Comparison of ENCODE assay signal across 10 mouse cellular contexts in the genomic region with DNA sequence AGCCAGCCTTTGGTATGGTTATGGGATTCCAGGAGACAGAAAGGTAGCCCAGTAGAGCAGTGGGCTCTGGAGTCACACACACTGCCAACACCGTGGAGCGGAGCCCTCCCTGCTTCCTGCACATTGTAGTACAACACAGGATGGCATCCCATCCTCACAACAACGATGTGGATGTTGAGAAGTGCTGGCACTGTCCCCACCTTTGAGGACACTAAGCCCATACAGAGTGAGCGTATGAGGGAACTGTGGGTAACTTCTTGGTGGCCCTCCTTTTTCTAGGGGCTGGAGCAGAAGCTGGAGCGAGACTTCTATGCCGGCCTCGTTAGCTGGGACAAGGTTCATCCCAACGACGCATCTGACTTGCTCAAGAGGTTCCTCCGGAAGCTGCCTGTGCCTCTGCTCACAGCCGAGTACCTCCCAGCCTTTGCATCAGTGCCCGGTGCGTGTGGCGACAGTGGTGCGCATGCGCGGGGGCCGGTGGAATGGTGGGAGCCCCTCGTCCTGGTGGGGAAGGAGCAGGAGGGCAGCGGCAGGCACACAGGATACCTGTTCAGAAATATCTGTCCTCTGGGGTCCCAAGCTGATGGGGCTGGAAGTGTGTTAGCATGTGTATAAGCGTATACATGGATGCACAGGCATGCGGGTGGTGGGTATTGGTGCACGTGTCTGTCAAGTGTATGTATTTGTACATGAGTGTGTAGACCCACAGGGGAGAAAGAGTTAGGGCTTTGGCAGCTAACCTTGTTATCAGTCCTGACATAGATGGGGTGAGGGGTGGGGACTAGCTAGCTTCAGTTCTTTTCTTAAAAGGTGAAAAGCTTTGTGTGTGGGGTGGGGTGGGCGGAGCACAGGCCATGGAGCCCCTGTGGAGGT. TPM values are rescaled to one million over a fixed set of nuclear protein-coding genes. Genes with fewer than 3 reads are reported as not detected.
A peak's percentile ranks its signal among the peaks of the same experiment; 100 is the strongest.
DNase-seq lines count a peak whose midpoint lies in the region; ATAC-seq and TF ChIP-seq lines count a peak whose summit lies in the region.
"Had no signal": no experiment of that assay in that cellular context is flagged by ENCODE, and none has a peak within 500 bp of the region (broad histone marks: within the 10 kb centered on the region; RNA-seq: fewer than 3 reads in every experiment).

No protein-coding gene starts in this region.

- WGBS in cerebellum, adult 2 months: 54% methylated on average over 24 of the region's 24 CpGs
- 46% methylated on average over 24 of the region's 24 CpGs for WGBS in forebrain, postnatal 0 days

- TF ChIP-seq POLR2A in cerebellum, adult 2 months (IDR thresholded peaks at IDR 0.05; ENCODE audit: borderline replicate concordance, insufficient read depth, low read length): no peak

- TF ChIP-seq CTCF in cerebellum, adult 2 months (IDR thresholded peaks at IDR 0.05; ENCODE audit: borderline replicate concordance, insufficient read depth, low read depth, low read length): no peak
- no peak for TF ChIP-seq CTCF in forebrain, postnatal 0 days (IDR thresholded peaks at IDR 0.05; ENCODE audit: low read depth)

- peak overlapping the region; percentile 31; the same call in 1 of the 2 replicates for H3K9ac ChIP-seq in forebrain, postnatal 0 days

- peak overlapping the region; percentile 44 for H3K4me2 ChIP-seq in forebrain, postnatal 0 days (ENCODE audit: low read depth)

- DNase-seq in cerebellum, adult 2 months: no peak
- no peak for DNase-seq in cerebellum, adult 11-12 months
- peak; percentile 73 for DNase-seq in R1 (ENCODE audit: low read depth, low spot score)
- peak; percentile 62 for DNase-seq in forebrain, postnatal 0 days
- peak; percentile 33 for DNase-seq in mesoderm, embryonic 11.5 days (ENCODE audit: low read depth, low spot score)
- no peak for DNase-seq in adrenal gland, adult 2 months
- DNase-seq in left cerebral cortex, postnatal 36 days (ENCODE audit: low spot score in 2 of 2): no peak
- DNase-seq in kidney, adult 11 months: no peak

- peak; percentile 65 for ATAC-seq in forebrain, postnatal 0 days

- H3K27ac ChIP-seq in cerebellum, adult 2 months (ENCODE audit: insufficient read depth, low read length): no peak overlapping the region
- no peak overlapping the region for H3K27ac ChIP-seq in forebrain, postnatal 0 days (ENCODE audit: low read depth, low read length)
- H3K27ac ChIP-seq: layer of hippocampus, adult 2 months had no signal

- H3K36me3 ChIP-seq in forebrain, postnatal 0 days (ENCODE audit: insufficient read depth): no peaks in the 10 kb centered on the region

- H3K9me3 ChIP-seq in forebrain, postnatal 0 days (ENCODE audit: low read length): no peaks in the 10 kb centered on the region

- H3K4me3 ChIP-seq in cerebellum, adult 2 months (replicated peaks; ENCODE audit: insufficient read depth, low read depth, low read length): peak overlapping the region; percentile 17
- H3K4me3 ChIP-seq in forebrain, postnatal 0 days (ENCODE audit: low read depth, low read length): no peak overlapping the region
- H3K4me3 ChIP-seq: layer of hippocampus, adult 2 months had no signal

- intact Hi-C loops in left cerebral cortex, postnatal 36 days (cut with DNase I): no loop called here

- no peaks in the 10 kb centered on the region for H3K27me3 ChIP-seq in cerebellum, adult 2 months (ENCODE audit: control insufficient read depth, insufficient read depth, low read length)
- no peaks in the 10 kb centered on the region for H3K27me3 ChIP-seq in forebrain, postnatal 0 days (ENCODE audit: insufficient read depth, low read length)

- H3K4me1 ChIP-seq in cerebellum, adult 2 months (ENCODE audit: control insufficient read depth, insufficient read depth, low read length): no peaks in the 10 kb centered on the region
- no peaks in the 10 kb centered on the region for H3K4me1 ChIP-seq in forebrain, postnatal 0 days (ENCODE audit: insufficient read depth)

RNA-seq across cellular contexts. Expression of a gene that starts 27.1 kb away (rescaled TPM):
- 0.16 and 0.20 TPM in 2 replicates for polyA plus RNA-seq in cerebellum, adult 2 months (2012; rRNA removed)
- 0.14 and 0.46 TPM in 2 replicates for total RNA-seq in forebrain, postnatal 0 days (2014; rRNA removed)
- polyA plus RNA-seq in forebrain, postnatal 0 days (2015; fragmentation: Nextera tagmentation; extraction: Ambion mirVana): 0.41 and 0.58 TPM in 2 replicates
- total RNA-seq in adrenal gland, adult 2 months (2021): not detected
- polyA plus RNA-seq in adrenal gland, adult 2 months (2012; rRNA removed): not detected in 2 replicates
- total RNA-seq in left cerebral cortex, postnatal 36 days (2021): not detected
- total RNA-seq: layer of hippocampus, adult 2 months had no signal
- polyA plus RNA-seq: small intestine, adult 2 months had no signal

RNA-seq across cellular contexts. Expression of a gene that starts 37.3 kb away (rescaled TPM):
- polyA plus RNA-seq in cerebellum, adult 2 months (2012; rRNA removed): 0.43 TPM in 1 of 2 replicates, not detected in the other
- total RNA-seq in forebrain, postnatal 0 days (2014; rRNA removed): not detected in 2 replicates
- not detected in 2 replicates for polyA plus RNA-seq in forebrain, postnatal 0 days (2015; fragmentation: Nextera tagmentation; extraction: Ambion mirVana)
- total RNA-seq in adrenal gland, adult 2 months (2021): 100 to 1,000 TPM in 1 of 2 experiments, 10 to 100 TPM in 1; 87.9 to 143 TPM
- 74.3 and 95.0 TPM in 2 replicates for polyA plus RNA-seq in adrenal gland, adult 2 months (2012; rRNA removed)
- not detected for total RNA-seq in left cerebral cortex, postnatal 36 days (2021)
- total RNA-seq: layer of hippocampus, adult 2 months had no signal

Comparison
In these comparisons a context has a peak if more than half of its experiments do, and no peak if none do; other contexts are left out.
1. DNase-seq: peak in R1 (single experiment), forebrain, postnatal 0 days (single experiment) and mesoderm, embryonic 11.5 days (single experiment); none in cerebellum, adult 2 months (0 of 2), cerebellum, adult 11-12 months (single experiment), adrenal gland, adult 2 months (single experiment), left cerebral cortex, postnatal 36 days (0 of 2) and kidney, adult 11 months (single experiment).
2. RNA of a gene that starts 37.3 kb away (total RNA-seq): 87.9 to 143 TPM in adrenal gland, adult 2 months; not detected in left cerebral cortex, postnatal 36 days and not detected in forebrain, postnatal 0 days; every median in the first group is over 10 times any median in the second.